Mouse (Mus musculus) liver, embryonic 14.5 days (tissue): Measurements from ENCODE around the gene Iqca.

Experiments used
- CTCF ChIP-seq: IDR thresholded peaks from 2 replicates; pipeline ENCODE4 v1.5.1; 2016; ENCODE audit warnings: antibody characterized with exemption, low read depth, control low read depth
- EP300 ChIP-seq: IDR thresholded peaks from 2 replicates; pipeline ENCODE4 v1.6.1; 2016; ENCODE audit warnings: antibody characterized with exemption, low read depth

DNA sequence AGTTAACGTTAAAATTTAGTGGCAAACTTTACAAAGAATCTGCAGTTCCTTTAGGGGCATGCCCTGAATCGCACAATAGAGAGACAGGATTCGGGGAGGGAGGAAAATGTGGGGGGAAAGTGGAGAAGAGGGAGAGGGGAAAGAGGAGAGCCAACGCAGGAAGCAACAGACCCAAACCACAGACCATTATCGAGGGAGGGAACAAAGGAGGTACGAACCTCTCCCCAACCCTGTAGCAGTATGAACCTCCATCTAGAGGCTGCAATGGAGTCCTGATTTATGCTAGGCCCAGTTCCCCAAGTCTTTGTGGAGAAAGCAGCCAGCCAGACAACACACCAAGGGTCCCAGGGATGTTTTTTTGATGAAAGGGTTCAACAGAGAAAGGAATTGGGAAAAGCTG is 586 bp upstream of the Iqca start:
- TF ChIP-seq CTCF (no peak), EP300 (no peak)
